Mouse (Mus musculus) kidney, postnatal 0 days (tissue): ENCODE data around the gene Ctdsp2. TPM values are rescaled to one million over a fixed set of nuclear protein-coding genes. Genes with fewer than 3 reads are reported as not detected.
A peak's percentile ranks its signal among the peaks of the same experiment; 100 is the strongest.

Source experiments
- ATAC-seq: fragments of 200-750 bp; cut with Nextera tagmentation; replicated peaks from 2 replicates; pipeline ENCODE4 v1.8.0; 2017; ENCODE audit warnings: low read depth, moderate number of reproducible peaks, moderate TSS enrichment, moderate library complexity; ENCODE audit not compliant: low FRiP score
- DNase-seq: peaks from one replicate; pipeline ENCODE4 v3.0.0-alpha.2; 2016; ENCODE audit warnings: low spot score
- H3K27ac ChIP-seq: fragments of 300-500 bp; sonication (generic); 2 replicates; pipeline ENCODE4 v1.5.1; 2014; ENCODE audit warnings: mild to moderate bottlenecking
- H3K27me3 ChIP-seq: fragments of 300-500 bp; sonication (generic); 2 replicates; pipeline ENCODE4 v1.6.1; 2014; ENCODE audit warnings: low read length, mixed read lengths; ENCODE audit not compliant: insufficient read depth
- H3K36me3 ChIP-seq: fragments of 300-500 bp; sonication (generic); 2 replicates; pipeline ENCODE4 v1.6.1; 2014; ENCODE audit warnings: low read length, mixed read lengths; ENCODE audit not compliant: insufficient read depth
- H3K4me1 ChIP-seq: fragments of 300-500 bp; sonication (generic); replicated peaks from 2 replicates; pipeline ENCODE4 v1.6.1; 2014; ENCODE audit warnings: antibody characterized with exemption, low read length, mixed read lengths; ENCODE audit not compliant: insufficient read depth
- H3K4me2 ChIP-seq: fragments of 300-500 bp; sonication (generic); 2 replicates; pipeline ENCODE4 v1.6.1; 2014; ENCODE audit warnings: mild to moderate bottlenecking, low read length, moderate library complexity, mixed read lengths
- H3K4me3 ChIP-seq: fragments of 300-500 bp; sonication (generic); replicated peaks from 2 replicates; pipeline ENCODE4 v1.5.1; 2014; ENCODE audit warnings: low read depth, low read length
- H3K9ac ChIP-seq: fragments of 300-500 bp; sonication (generic); 2 replicates; pipeline ENCODE4 v1.6.1; 2014; ENCODE audit warnings: low read depth, low read length
- H3K9me3 ChIP-seq: fragments of 300-500 bp; sonication (generic); replicated peaks from 2 replicates; pipeline ENCODE4 v1.6.1; 2016; ENCODE audit warnings: low read length, inconsistent platforms, mixed read lengths
- CTCF ChIP-seq: IDR thresholded peaks from 2 replicates; pipeline ENCODE4 v1.5.1; 2016; ENCODE audit warnings: antibody characterized with exemption, low read depth, mild to moderate bottlenecking, moderate library complexity
- WGBS: fragments of 180-500 bp; shearing (Covaris S2); extraction: QIAGEN DNeasy Blood & Tissue Kit; methylation state at CpG from one replicate; pipeline ENCODE4 v1.1.7; 2014; 5-methylcytosine and 5-hydroxymethylcytosine counted together
- polyA plus RNA-seq: library from polyadenylated mRNA; unstranded; fragments of >200 nt; fragmentation: Nextera tagmentation; extraction: Ambion mirVana; gene quantifications from 2 replicates; pipeline ENCODE4 v1.2.1, GENCODE M21; 2015

Ctdsp2 gene
- polyA plus RNA-seq, 1 experiment from 2014 or later = 68.5 TPM

GRCm38 (mm10) chr10:126986541-126986961 lies 8.0 kb downstream of the Ctdsp2 start:
- no peak for TF ChIP-seq CTCF
- H3K9me3 ChIP-seq = no peaks in the 10 kb centered on the region
- H3K27ac ChIP-seq = peak overlapping the region; percentile 77
- ATAC-seq (peak; percentile 38; the same call in 1 of the 2 replicates), DNase-seq (peak; percentile 94)
- WGBS = 49% methylated on average over 4 of the region's 4 CpGs
- H3K4me3 ChIP-seq = no peak overlapping the region
- H3K4me2 ChIP-seq = peak overlapping the region; percentile 19; the same call in 1 of the 2 replicates
- peak overlapping the region; percentile 3; the same call in 1 of the 2 replicates for H3K9ac ChIP-seq
- H3K4me1 ChIP-seq = peaks cover 65% of the 10 kb centered on the region
- 0 out of 2 replicates have a peak, but pooled peaks cover 13% of the 10 kb centered on the region for H3K36me3 ChIP-seq
- no peaks in the 10 kb centered on the region for H3K27me3 ChIP-seq

- peaks cover 56% of the 10 kb centered on the region for H3K4me1 ChIP-seq
- no peak for TF ChIP-seq CTCF
- peaks cover 22% of the 10 kb centered on the region for H3K36me3 ChIP-seq
- H3K27me3 ChIP-seq = no peaks in the 10 kb centered on the region
- DNase-seq (no peak), ATAC-seq (no peak)
- peak overlapping the region; percentile 5; the same call in 1 of the 2 replicates for H3K9ac ChIP-seq
- WGBS = 47% methylated on average over 8 of the region's 8 CpGs
- H3K4me3 ChIP-seq = no peak overlapping the region
- no peaks in the 10 kb centered on the region for H3K9me3 ChIP-seq
- H3K27ac ChIP-seq = peak overlapping the region; percentile 77
- peak overlapping the region; percentile 19 for H3K4me2 ChIP-seq
These were observed 8.9 kb downstream of the Ctdsp2 start for GRCm38 (mm10) chr10:126987183-126988118.

DNA sequence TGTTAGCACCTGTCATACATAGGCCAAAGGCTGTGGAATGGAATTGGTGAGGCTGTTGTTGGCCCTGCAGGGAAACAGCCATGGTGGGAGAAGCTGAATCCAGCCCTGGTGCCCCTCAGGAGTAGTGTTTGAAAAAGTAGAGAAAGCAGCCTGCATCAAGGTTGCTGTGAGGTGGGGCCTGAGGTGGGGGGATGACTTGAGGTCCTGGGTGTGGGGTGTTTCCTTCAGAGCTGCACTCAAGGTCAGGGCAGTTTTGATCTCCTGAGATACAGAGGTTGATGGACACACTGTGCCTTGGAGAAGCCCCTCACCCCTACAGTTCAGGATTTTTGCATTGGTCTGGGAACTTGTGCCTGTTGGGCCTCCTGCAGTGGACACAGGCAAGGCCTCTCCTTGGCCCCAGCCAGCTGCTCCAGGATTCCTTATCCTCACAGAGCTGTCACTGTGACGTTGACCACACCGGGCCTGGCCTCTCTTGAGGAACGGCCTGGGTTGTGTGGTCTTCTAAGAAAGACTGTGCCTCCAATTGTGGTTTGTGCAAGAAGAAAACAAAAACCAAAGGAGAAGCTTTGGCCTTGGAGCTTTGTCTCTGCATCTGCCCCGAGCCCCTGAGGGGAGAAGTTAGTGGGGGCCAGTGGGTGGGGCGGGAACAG lies 10.1 kb downstream of the Ctdsp2 start:
- no peak for TF ChIP-seq CTCF
- Histone ChIP-seq H3K4me2 (peak overlapping the region; percentile 3; the same call in 1 of the 2 replicates), H3K27me3 (no peaks in the 10 kb centered on the region), H3K9ac (no peak overlapping the region), H3K4me3 (no peak overlapping the region), H3K27ac (peak overlapping the region; percentile 77; the same call in 1 of the 2 replicates), H3K4me1 (peaks cover 44% of the 10 kb centered on the region), H3K36me3 (peaks cover 30% of the 10 kb centered on the region), H3K9me3 (no peaks in the 10 kb centered on the region)
- ATAC-seq (no peak), DNase-seq (no peak)
- 81% methylated on average over 4 of the region's 5 CpGs for WGBS

GRCm38 (mm10) chr10:126990313-126991056 lies 12.0 kb downstream of the Ctdsp2 start:
- no peak overlapping the region for H3K4me2 ChIP-seq
- H3K36me3 ChIP-seq = peaks cover 47% of the 10 kb centered on the region
- no peak overlapping the region for H3K27ac ChIP-seq
- no peaks in the 10 kb centered on the region for H3K27me3 ChIP-seq
- DNase-seq (peak; percentile 94), ATAC-seq (peak; percentile 82)
- no peak overlapping the region for H3K9ac ChIP-seq
- TF ChIP-seq CTCF = peak; percentile 97
- peaks cover 27% of the 10 kb centered on the region for H3K4me1 ChIP-seq
- no peaks in the 10 kb centered on the region for H3K9me3 ChIP-seq
- 41% methylated on average over 7 of the region's 7 CpGs for WGBS
- no peak overlapping the region for H3K4me3 ChIP-seq

- TF ChIP-seq CTCF = no peak
- no peak overlapping the region for H3K4me2 ChIP-seq
- WGBS = 48% methylated on average over 3 of the region's 3 CpGs
- ATAC-seq (no peak), DNase-seq (no peak)
- no peaks in the 10 kb centered on the region for H3K9me3 ChIP-seq
- no peak overlapping the region for H3K9ac ChIP-seq
- no peak overlapping the region for H3K27ac ChIP-seq
- H3K4me1 ChIP-seq = peaks cover 25% of the 10 kb centered on the region
- H3K36me3 ChIP-seq = peaks cover 51% of the 10 kb centered on the region
- no peaks in the 10 kb centered on the region for H3K27me3 ChIP-seq
- H3K4me3 ChIP-seq = no peak overlapping the region
These were observed 13.2 kb downstream of the Ctdsp2 start for GRCm38 (mm10) chr10:126991676-126992075.
